Mouse (Mus musculus) macrophage (primary cell): ENCODE results near the gene Cracr2b. TPM values are rescaled to one million over a fixed set of nuclear protein-coding genes. Genes with fewer than 3 reads are reported as not detected.

Experiments
- H3K27ac ChIP-seq: fragments of 350-480 bp; formaldehyde crosslinking; 2 replicates; pipeline ENCODE4 v1.9.0; 2021
- H3K36me3 ChIP-seq: fragments of 350-480 bp; formaldehyde crosslinking; 2 replicates; pipeline ENCODE4 v1.9.0; 2021; ENCODE audit errors: inconsistent target
- H3K4me3 ChIP-seq: fragments of 350-480 bp; formaldehyde crosslinking; 2 replicates; pipeline ENCODE4 v1.9.0; 2021; ENCODE audit errors: inconsistent target
- H3K79me2 ChIP-seq: fragments of 350-480 bp; formaldehyde crosslinking; 2 replicates; pipeline ENCODE4 v1.9.0; 2021; ENCODE audit errors: inconsistent target
- WGBS: methylation state at CpG from one replicate; pipeline ENCODE4 v1.1.7; 2026; ENCODE audit warnings: inconsistent platforms; ENCODE audit not compliant: missing documents; 5-methylcytosine and 5-hydroxymethylcytosine counted together
- polyA plus RNA-seq: library from polyadenylated mRNA; stranded (reverse); fragments of 250-400 nt; gene quantifications from 3 replicates; pipeline ENCODE4 v1.2.4, GENCODE M21; 2018; ENCODE audit warnings: inconsistent platforms

The Cracr2b gene
- polyA plus RNA-seq, 1 experiment from 2014 or later, result 22.0 TPM

DNA sequence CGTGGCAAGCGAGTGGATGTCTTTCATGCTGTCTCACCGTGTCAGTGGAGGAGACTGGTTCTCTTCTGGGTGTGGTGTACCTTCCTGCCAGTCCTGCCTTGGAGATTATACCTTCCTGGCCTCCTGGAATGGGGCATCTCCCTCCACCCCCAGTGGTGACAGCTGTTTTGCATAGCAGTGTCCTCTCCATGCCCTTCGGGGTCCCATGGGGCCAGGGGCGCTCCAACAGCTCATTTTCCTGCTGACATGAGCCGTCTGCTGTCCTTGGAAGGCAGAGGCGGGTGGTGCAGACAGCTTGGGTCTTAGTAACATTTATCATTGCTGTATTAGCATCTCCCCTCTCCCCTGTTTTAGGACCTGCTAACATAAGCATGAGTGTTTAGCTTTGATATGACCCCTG, 26.2 kb downstream of the Cracr2b start:
- Histone ChIP-seq H3K36me3 (peaks cover 56% of the 10 kb centered on the region), H3K79me2 (peaks cover 26% of the 10 kb centered on the region; the same call in 1 of the 2 replicates), H3K4me3 (no peak overlapping the region), H3K27ac (no peak overlapping the region)
- WGBS, result 95% methylated on average over 7 of the region's 7 CpGs

DNA sequence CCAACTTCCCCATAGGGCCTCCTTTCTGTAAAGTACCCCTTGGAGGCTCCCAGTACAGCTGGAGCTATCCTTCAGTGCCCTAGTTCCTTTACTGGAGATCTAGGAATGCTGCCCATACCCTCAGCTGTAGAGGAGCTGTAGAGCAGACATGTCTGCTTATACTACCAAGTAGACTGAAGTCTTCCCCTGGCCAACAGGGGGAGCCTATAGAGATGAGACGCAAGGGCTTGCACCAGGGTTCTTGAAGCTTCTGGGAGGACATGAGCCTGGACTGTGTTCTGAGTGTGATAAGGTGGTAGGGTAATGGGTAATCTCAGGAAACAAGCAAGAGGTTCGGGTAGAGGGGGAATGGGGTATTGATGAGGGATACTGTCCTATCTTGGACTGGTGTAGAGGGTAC, 30.3 kb downstream of the Cracr2b start:
- Histone ChIP-seq H3K79me2 (0 out of 2 replicates have a peak, but pooled peaks cover 4% of the 10 kb centered on the region), H3K4me3 (no peak overlapping the region), H3K27ac (peak overlapping the region; percentile 31; the same call in 1 of the 2 replicates), H3K36me3 (peaks cover 49% of the 10 kb centered on the region)
- 100% methylated on average over 2 of the region's 2 CpGs for WGBS

DNA sequence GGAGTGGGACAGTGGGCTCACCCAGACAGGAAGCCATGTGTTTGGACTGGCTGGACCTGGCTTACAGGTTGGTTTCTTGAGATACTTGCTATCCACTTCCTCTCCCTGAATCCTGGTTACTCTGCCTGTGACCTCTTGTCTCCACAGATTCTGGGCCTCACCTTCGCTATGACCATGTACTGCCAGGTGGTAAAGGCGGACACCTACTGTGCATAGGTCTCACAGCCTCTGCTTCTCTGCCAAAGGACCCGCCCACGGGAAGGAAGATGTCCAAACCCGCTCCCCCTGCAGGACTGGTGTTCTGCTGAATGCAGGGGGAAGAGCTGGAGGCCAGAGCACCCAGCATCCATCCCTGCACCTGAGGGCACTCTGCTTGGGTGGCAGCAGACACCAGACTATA, 31.8 kb downstream of the Cracr2b start:
- Histone ChIP-seq H3K27ac (no peak overlapping the region), H3K4me3 (no peak overlapping the region), H3K36me3 (peaks cover 40% of the 10 kb centered on the region), H3K79me2 (no peaks in the 10 kb centered on the region)
- 91% methylated on average over 5 of the region's 5 CpGs for WGBS

GRCm38 (mm10) chr7:141493729-141494128, 32.8 kb downstream of the Cracr2b start:
- WGBS, result 83% methylated on average over 1 of the region's 1 CpGs
- Histone ChIP-seq H3K27ac (no peak overlapping the region), H3K79me2 (no peaks in the 10 kb centered on the region), H3K4me3 (no peak overlapping the region), H3K36me3 (peaks cover 40% of the 10 kb centered on the region)

GRCm38 (mm10) chr7:141495379-141495778, 34.5 kb downstream of the Cracr2b start:
- 92% methylated on average over 2 of the region's 2 CpGs for WGBS
- H3K79me2 ChIP-seq, result no peaks in the 10 kb centered on the region
- peaks cover 40% of the 10 kb centered on the region for H3K36me3 ChIP-seq
- H3K27ac ChIP-seq, result no peak overlapping the region
- no peak overlapping the region for H3K4me3 ChIP-seq

DNA sequence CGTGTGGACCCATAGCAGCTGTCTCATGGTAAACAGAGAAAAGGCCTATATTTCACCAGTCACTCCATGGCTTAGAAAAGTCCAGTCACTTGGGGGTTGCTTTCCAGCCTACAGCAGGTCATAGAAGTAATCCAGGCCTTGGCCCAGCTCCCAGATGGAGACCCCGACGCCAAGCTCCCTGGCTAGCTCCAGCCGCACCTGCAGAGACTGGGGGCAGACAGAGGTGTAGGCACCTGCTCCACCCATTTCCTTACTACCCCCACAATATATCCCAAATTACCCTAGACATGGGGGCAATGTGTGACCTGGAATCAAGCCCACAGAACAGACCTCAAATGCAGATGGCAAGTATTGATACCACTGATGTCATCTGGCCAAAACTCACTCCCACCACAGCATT, 35.0 kb downstream of the Cracr2b start:
- H3K36me3 ChIP-seq, result peaks cover 40% of the 10 kb centered on the region
- WGBS, result 96% methylated on average over 4 of the region's 4 CpGs

DNA sequence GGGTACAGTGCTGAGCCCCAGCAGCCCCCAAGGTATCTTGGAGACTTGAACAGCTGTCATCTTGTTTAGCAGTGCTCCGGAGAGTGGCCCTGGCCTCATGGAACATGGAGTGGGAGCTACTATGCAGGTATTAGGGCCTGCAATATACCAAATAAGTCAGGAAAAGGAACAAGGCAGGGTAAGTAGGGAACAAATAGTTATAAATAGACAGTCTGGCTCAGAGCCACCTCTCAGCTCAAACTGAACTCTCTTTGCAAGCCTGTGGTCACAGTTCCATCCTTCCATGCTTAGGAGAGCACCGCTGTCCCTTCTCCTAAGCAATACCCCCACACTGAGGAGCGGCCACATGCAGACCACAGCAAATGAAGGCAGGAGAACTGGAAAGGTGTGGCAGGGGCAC, 36.7 kb downstream of the Cracr2b start:
- H3K79me2 ChIP-seq, result no peaks in the 10 kb centered on the region
- H3K36me3 ChIP-seq, result peaks cover 35% of the 10 kb centered on the region
- no peak overlapping the region for H3K27ac ChIP-seq
- H3K4me3 ChIP-seq, result no peak overlapping the region
- 75% methylated on average over 3 of the region's 3 CpGs for WGBS

More for the DNA sequence above, 35.0 kb downstream of the Cracr2b start:
- Histone ChIP-seq H3K79me2 (no peaks in the 10 kb centered on the region), H3K27ac (no peak overlapping the region), H3K4me3 (no peak overlapping the region)

DNA sequence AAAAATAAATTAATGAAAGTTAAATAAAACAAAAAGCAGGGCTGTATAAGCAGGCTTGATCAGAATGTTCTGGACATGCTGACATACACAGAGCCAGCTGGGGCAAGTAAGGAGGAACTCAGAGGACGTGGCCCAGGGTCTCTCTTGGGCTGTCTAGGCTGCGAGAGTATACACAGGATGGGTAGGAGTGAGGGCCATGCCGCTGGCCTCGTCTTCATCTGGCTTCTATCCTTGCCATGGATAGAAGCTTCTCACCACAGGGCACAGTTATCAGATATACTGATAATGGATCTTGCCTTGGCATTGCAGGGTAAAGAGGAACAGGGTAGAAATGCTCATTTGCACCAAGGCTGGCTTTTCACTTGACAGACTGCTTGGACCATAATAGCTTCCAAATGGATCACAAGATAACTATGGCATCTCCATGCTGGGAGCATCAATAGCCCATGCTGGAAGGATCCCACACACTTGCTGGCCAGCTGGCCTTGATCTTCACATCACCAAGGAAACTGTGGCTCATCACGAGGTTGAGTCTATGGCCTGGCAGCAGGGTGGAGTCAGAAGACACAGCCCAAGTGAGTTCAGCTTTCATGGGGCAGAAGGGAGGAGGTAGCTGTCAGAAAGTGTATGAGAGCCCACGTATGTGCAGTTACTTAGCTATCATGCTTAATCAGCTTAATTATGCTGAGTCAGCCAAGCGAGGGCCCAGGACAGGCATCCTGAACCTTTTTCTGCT, 41.1 kb downstream of the Cracr2b start:
- no peak overlapping the region for H3K27ac ChIP-seq
- no peak overlapping the region for H3K4me3 ChIP-seq
- H3K36me3 ChIP-seq, result peaks cover 14% of the 10 kb centered on the region; the same call in 1 of the 2 replicates
- 96% methylated on average over 7 of the region's 7 CpGs for WGBS
- H3K79me2 ChIP-seq, result no peaks in the 10 kb centered on the region

GRCm38 (mm10) chr7:141502556-141502905, 41.6 kb downstream of the Cracr2b start:
- H3K27ac ChIP-seq, result no peak overlapping the region
- WGBS, result 100% methylated on average over 4 of the region's 5 CpGs
- H3K36me3 ChIP-seq, result peaks cover 10% of the 10 kb centered on the region; the same call in 1 of the 2 replicates

DNA sequence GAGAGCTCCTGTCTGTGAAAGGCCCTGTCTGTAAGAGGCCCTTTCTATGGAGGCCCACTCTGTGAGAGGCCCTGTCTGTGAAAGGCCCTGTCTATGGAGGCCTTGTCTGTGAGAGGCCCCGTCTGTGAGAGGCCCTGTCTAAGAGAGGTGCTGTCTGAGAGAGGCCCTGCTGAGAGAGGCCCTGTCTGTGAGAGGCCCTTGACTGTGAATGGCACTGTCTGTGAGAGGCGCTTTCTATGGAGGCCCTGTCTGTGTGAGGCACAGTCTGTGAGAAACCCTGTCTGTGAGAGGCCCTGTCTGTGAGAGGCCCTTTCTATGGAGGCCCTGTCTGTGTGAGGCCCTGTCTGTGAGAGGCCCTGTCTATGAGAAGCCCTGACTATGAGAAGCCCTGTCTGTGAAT, 45.4 kb downstream of the Cracr2b start:
- no peak overlapping the region for H3K27ac ChIP-seq
- H3K4me3 ChIP-seq, result no peak overlapping the region
- WGBS, result 100% methylated on average over 2 of the region's 2 CpGs
- H3K36me3 ChIP-seq, result peaks cover 19% of the 10 kb centered on the region; the same call in 1 of the 2 replicates
- no peaks in the 10 kb centered on the region for H3K79me2 ChIP-seq

More at GRCm38 (mm10) chr7:141502556-141502905, 41.6 kb downstream of the Cracr2b start:
- Histone ChIP-seq H3K4me3 (no peak overlapping the region), H3K79me2 (no peaks in the 10 kb centered on the region)

DNA sequence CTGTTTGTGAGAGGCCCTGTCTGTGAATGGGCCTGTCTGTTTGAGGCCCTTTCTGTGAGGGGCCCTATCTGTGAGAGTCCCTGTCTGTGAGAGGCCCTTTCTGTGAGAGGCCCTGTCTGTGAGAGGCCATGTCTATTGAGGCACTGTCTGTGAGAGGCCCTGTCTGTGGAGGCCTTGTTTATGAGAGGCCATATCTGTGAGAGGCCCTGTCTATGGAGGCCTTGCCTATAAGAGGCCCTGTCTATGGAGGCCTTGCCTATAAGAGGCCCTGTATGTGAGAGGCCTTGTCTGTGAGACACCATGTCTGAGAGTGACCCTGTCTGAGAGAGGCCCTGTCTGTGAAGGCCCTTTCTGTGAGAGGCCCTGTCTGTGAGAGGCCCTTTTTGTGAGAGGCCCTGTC, 47.3 kb downstream of the Cracr2b start:
- Histone ChIP-seq H3K36me3 (peaks cover 13% of the 10 kb centered on the region; the same call in 1 of the 2 replicates), H3K27ac (no peak overlapping the region), H3K4me3 (no peak overlapping the region), H3K79me2 (no peaks in the 10 kb centered on the region)

- H3K27ac ChIP-seq, result no peak overlapping the region
- 100% methylated on average over 5 of the region's 5 CpGs for WGBS
- no peak overlapping the region for H3K4me3 ChIP-seq
Observed at GRCm38 (mm10) chr7:141510196-141510595, 49.3 kb downstream of the Cracr2b start.

DNA sequence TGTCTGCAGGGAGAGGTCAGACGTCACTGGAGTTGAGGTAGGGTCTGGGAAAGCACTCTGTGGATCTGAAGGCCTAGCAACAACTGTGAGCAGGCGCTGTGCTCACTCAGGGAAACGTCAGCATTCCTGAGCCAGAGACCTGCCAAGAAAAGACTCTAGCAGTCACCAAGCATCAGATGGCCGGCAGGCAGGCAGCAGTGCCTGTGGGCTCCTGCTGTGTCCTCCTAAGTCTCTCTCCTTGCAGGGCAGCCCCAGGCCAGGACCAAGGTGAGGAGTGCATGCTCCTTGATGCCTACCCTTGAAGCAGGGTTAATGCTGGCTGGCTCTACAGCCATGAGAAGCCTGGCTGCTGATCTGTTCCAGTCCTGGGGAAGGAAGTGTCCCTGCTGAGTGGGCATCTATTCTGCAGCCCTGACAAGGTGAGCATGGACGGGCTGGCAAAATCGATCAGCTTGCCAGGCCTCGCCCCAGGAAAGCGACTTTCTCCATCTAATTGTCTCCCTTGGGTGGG, 49.8 kb downstream of the Cracr2b start:
- WGBS, result 96% methylated on average over 8 of the region's 8 CpGs
- no peak overlapping the region for H3K4me3 ChIP-seq
- no peaks in the 10 kb centered on the region for H3K79me2 ChIP-seq
- no peak overlapping the region for H3K27ac ChIP-seq
- H3K36me3 ChIP-seq, result peaks cover 13% of the 10 kb centered on the region; the same call in 1 of the 2 replicates

More at GRCm38 (mm10) chr7:141510196-141510595, 49.3 kb downstream of the Cracr2b start:
- Histone ChIP-seq H3K79me2 (no peaks in the 10 kb centered on the region), H3K36me3 (peaks cover 13% of the 10 kb centered on the region; the same call in 1 of the 2 replicates)
